Mouse (Mus musculus) T-helper 1 cell (primary cell): ENCODE data around the gene Mtx1.
"Not testable (repeated sequence)": the region's sequence is repeated elsewhere in the genome, so short reads cannot be mapped to it uniquely, and the experiment has no call there.

Experiments
- in situ Hi-C: fragments of 300-600 bp; cut with MboI, MseI; formaldehyde crosslinking; loops from one replicate; pipeline ENCODE4 v1.15.1; 2025; ENCODE audit warnings: high pct_unique_total_duplicates

The Mtx1 gene

DNA sequence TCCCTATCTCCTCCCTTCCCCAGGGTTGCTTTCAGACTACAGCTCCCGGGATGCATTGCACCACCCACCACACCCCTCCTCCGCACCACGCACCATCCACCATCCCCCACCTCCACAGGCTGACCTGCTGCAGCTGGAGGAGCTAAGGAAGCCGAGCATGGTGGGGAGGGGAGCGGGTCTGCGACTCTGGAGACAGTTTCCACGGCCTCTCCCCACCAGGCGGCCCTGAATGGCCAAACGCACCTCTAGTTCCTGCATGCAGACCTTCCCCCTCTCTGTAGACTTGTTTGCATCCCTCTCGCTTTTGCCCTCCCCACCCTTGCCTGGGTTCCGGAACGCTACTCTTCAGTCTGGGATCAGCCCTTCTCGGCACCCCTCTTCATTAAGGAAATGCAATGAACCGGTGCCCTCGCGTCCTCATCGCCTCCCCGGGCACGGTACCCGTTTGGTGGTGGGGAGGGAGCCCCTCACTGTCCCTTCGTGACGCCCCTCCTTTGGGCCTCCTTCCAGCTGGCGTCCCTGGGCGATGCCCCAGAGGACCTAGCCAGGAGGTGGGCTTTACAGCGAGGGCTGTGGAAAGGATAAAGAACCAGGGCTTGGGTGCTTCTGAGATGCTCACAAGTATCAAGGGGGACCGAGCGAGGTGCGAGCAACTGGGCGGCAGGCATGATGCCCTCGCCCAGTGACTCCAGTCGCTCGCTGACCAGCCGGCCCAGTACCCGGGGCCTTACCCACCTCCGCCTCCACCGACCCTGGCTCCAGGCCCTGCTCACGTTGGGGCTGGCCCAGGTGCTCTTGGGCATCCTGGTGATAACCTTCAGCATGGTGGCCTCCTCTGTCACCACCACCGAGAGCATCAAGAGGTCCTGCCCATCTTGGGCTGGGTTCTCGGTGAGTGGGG, 43.6 kb downstream of the Mtx1 start, which contains the start of gene Fam189b:
Fam189b (plus strand) TSS at position 86 of the 901 bp plus-strand sequence.
- in situ Hi-C loops, result no loop called here

DNA sequence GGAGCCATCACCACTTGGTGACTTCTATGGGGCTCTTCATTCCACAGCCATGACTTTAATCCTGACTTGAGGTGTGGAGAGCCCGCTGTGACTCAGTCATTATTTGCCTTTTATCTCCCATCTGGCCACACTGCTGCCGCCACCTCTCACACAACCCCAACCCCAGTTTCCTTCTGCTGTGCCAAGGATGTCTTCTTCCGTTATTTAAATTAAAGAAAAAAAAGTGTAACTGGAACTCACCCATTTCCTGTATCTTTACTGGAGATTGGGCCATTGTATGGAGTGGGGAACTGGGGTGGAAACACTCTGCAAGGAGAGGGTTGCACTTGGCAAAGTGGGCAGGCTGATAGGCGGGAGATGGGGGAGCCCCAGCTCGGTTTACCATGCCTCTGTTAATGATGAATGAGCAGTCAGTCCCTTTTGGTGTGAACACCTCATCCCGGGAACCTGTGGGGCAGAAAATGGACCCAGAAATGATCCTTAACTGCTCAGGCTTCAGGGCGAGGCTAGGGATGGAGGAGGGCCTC, 44.3 kb downstream of the Mtx1 start:
- in situ Hi-C loops, result no loop called here

DNA sequence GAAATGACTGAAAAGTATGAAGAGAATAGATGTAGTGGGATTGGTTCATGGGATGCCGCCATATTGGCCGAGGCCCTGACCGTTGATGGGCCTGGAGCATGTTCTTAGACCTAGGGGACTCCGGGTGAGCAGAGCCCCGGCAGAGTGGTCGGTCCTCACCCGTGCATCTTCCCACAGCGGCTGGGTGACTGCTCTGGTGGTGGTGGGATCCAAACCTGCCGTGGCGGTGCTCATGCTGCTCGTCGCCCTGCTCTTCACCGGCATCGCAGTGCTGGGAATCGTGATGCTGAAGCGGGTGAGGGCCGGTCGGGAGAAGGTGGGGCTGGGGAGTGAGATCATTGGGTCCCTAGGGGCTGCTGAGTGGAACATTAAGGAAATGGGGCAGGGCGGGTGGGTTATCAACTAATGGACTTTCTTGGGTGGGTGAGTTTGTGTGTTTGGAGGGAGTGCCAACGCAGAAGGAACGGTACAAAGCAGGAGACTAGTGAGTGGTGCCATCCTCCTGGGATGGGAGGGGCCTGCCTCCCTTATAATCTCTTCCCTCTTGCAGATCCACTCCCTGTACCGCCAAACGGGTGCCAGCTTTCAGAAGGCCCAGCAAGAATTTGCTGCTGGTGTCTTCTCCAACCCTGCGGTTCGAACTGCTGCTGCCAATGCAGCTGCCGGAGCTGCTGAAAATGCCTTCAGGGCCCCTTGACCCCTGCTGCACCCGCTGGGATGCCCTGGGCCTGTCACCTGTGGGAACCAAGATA, 45.0 kb downstream of the Mtx1 start:
- in situ Hi-C loops, result no loop called here

DNA sequence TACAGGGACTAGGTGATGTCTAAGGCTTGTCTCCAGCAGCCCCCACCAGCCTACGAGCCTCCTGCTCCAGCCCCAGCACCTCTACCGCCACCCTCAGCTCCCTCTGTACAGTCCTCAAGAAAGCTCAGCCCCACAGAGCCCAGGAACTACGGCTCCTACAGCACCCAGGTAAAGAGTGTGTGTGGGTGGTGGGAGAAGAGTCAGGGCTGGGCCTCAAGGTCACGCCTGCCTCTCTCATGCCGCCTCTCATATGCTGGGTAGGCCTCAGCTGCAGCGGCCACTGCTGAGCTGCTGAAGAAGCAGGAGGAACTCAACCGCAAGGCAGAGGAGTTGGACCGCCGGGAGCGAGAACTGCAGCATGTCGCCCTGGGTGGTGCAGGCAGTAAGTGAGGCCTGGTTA, 47.8 kb downstream of the Mtx1 start:
- in situ Hi-C loops, result loop anchor here (10.0 kb wide), 1 partner anchor 674 kb away; the partner anchor contains the start of gene Lmna

DNA sequence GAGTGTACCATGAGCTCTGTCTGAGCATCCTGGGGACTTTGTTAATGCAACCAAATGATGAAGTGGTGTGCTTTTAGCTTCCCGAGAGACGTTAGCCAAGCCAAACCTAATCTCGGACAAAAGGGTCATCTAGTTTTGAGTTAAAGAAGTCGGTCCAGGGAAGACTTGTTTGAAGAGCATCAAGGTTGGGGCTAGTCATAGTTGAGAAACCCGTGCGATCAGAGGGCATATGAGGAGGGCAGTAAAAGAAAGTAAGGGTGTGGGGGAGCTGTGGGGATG, 48.8 kb downstream of the Mtx1 start:
- in situ Hi-C loops, result loop anchor here (10.0 kb wide), 1 partner anchor 673 kb away; the partner anchor contains the start of gene Lmna

DNA sequence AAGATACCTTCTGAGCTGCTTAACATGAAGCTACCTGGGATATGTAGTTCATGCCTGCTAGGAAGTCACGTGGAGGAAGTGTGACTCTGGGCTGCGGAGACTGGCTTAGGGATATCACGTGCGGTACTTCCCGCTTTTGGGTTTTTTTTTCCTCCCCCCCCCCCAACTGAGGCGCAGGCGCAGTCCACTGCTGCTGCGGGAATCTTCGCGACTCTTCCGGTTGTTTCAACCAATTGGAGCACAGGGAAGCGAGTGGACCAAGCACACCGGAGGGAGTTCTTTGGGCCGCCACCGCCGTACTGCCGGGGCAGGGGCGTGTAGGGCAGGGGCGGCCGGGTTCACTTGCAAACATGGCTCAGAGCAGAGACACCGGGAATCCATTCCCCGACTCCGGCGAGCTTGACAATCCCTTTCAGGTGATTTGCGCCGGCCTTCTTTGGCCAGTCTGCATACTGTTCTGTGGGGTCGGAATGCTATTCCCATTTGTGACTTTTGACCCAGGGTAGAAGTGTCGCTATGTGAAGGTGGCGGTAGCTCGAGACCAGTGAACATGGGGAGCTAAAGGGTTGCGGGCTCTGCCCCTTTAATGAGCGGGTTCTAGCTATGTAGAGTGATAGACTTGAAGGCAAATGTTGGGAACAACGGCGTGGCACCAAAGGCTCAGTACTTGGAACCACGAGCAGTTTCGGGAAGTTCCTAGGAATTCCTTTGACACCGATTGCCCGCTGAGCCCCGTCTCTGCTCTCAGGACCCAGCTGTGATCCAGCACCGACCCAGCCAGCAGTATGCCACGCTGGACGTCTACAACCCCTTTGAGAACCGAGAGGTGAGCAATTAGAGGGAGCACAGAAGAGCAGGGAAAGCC, 49.4 kb downstream of the Mtx1 start, which contains the start of gene Scamp3:
Scamp3 (plus strand) TSS at position 232 of the 865 bp plus-strand sequence.
- in situ Hi-C loops, result loop anchor here (10.0 kb wide), 1 partner anchor 673 kb away; the partner anchor contains the start of gene Lmna

DNA sequence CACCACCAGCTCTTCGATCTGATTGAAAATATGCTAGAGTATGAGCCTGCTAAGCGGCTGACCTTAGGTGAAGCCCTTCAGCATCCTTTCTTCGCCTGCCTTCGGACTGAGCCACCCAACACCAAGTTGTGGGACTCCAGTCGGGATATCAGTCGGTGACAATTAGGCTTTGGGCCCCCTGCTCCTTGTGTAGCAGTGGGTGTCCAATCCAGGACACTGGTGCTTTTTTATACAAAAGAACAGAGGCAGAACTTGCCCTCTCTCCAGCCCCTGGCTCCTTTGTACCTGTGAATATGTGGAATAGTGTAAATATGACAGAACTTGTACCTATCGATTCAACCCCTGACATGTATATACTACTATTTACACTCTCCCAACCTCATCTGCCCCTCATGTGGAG, 50.5 kb downstream of the Mtx1 start:
- in situ Hi-C loops, result loop anchor here (10.0 kb wide), 1 partner anchor 672 kb away; the partner anchor contains the start of gene Lmna

DNA sequence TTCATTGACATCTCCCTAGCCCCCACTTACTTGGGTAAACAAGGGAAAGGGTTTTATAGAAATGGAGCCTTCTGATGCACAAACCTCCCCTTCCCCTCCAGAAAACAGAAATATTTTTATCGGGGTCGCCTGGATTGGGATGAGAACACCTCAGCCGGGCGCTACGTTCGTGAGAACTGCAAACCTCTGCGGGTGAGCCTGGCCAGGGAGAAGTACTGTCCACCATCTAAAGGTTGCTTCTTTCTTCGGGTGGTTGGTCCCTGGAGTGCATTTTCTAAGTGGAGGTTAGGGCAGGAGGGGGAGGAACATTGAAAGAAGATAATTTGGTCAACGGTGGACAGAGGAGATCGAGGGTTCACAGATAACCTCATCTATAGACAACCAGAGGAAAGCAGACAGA, 51.3 kb downstream of the Mtx1 start:
- in situ Hi-C loops, result loop anchor here (10.0 kb wide), 1 partner anchor 671 kb away; the partner anchor contains the start of gene Lmna

DNA sequence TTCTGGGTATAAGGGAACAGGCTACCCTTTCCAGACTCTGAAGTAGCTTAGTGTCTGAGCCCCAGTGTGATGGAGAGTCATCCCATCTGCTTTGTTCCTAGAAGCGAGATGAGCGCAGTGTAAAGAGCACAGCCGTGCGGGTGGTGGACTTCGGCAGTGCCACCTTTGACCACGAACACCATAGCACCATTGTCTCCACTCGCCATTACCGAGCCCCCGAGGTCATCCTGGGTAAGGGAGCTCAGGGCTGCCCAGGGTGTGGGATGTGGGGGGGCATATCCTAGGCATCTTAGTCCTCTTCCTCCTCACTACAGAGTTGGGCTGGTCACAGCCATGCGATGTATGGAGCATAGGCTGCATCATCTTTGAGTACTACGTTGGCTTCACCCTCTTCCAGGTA, 52.0 kb downstream of the Mtx1 start:
- in situ Hi-C loops, result loop anchor here (10.0 kb wide), 1 partner anchor 670 kb away; the partner anchor contains the start of gene Lmna

DNA sequence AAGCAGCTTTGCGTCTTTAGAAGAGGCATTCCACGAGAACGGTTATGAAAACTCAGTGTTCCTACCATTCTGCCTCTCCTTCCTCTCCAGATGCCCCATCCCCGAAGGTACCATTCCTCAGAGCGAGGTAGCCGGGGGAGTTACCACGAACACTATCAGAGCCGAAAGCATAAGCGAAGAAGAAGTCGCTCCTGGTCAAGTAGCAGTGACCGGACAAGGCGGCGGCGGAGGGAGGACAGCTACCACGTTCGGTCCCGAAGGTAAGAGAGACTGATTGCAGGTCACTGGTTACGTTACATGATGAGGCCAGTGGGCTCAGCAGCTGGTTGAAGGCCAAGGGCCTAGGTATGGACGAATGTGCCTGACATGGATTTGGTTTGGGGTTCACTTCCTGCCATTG, 59.9 kb downstream of the Mtx1 start:
- in situ Hi-C loops, result no loop called here

DNA sequence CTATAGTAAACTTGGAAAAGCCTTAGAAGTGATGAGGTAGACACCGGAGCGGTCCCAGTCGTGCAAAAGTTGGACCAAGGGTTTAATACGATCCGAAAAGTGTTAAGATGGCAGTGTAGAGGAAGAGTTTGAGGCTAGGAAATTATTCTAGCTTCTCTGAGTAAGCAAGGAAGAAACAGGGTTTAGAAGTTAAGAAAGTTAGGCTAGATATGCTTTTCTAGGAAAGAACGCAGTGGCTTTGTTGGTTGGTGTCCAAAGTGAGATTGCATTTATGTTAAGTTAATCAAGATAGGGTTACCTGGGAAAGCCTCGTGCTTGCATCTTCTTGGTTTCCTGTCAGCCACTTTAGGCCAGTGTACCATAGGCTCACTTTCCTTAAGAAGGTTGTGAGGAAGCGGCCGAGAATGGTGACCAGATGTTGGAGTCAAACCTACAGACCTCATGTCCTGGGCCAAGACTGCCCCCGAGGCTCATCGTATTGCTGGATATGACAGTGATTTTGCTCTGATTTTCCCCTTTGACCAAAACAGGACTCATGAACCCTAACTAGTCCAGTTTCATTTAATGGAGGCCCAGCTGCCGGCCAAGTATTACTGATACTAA, 61.5 kb downstream of the Mtx1 start:
- in situ Hi-C loops, result no loop called here

DNA sequence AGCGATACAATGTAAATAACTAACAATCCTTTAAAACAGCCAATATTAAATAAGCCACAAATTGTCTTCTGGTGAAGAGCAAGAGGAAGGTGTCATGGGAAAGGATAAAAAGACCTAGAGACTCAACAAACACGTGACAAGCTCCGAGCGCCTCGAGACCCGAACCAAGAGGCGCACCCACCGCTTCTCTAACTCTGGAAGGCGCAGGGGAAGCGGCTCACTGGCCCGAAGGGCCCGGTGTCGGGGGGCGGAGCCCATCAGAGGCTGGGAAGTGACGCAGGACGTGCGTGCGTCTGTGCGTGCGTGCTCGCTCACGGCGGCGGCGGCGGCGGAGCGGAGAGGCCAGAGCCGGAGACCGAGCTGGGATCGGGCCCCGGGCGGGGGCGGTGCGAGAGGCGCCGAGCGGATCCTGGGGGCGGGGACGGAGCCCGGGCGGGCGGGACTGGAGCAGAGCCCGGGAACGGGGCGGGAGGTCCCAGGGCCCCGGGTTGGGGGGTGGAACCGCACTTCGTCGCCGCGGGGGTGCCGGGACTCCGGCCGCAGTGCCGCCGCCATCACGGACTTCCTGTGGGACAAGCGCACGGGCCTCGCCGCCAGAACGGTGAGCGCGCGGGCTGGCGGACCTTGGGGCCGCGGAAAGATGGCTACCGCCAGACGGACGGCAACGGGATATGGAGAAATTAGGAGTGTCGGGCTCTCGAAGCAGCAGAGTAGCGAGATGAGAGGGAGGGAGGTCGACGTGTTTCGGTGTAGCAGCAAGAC, 62.2 kb downstream of the Mtx1 start, which contains the start of gene Clk2:
Clk2 (plus strand) TSS at position 290 of the 762 bp plus-strand sequence.
- in situ Hi-C loops, result no loop called here

DNA sequence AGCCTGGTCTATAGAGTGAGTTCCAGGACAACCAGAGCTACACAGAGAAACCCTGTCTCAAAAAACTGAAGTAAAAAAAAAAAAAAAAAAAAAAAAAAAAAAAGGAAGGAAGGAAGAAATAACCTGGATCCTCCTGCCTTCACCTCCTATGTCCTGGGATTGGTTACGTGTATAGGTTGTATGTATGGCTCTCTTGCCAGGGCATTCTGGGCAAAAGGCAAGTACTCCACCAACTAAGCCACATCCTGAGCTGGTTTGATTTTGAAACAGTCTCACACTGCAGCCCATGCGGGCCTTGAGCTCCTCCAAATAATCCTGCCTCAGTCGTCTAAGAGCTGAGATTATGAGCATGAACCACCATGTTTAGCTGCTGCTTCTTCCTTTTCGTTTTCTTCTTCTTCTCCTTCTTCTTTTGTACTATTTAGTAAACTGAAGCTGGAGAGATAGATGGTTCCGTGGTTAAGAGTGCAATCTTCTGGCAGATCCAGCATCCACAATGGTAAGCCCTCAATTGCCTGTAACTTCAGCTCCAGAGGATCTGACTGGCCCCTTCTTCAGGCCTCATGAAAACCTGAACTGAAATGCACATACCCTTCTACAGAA, 63.1 kb downstream of the Mtx1 start:
- in situ Hi-C loops, result no loop called here

DNA sequence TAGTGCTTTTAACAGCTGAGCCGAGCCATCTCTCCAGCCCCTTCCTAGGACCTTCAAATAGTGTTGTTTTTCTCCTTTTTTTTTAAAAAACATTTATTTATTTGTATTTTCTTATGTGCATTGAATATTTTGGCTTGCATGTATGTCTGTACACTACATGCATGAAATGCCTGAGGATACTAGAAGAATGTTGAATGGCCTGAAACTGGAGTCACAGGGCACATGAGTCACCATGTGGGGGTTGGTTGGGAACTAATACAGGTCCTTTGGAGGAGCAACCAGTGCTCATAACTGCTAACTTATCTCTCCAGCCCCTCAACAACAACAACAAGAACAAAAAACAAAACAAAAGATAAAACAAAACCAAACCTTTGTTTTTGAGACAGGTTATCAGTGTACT, 63.8 kb downstream of the Mtx1 start:
- in situ Hi-C loops, result no loop called here

DNA sequence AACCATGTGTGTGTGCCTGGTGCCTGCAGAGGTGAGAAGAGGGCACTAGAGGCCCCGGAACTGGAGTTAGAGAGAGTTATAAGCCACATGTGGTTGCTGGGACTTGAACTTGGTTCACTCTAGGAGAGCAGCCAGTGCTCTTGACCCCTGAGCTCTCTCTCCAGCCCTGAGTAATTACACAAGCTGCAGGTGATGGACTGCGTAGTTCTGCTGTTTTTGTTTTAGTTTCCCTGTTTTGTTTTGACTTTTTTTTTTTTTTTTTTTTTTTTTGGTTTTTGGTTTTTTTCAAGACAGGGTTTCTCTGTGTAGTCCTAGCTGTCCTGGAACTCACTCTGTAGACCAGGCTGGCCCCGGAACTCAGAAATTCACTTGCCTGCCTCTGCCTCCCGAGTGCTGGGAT, 65.1 kb downstream of the Mtx1 start:
- in situ Hi-C loops, result no loop called here

DNA sequence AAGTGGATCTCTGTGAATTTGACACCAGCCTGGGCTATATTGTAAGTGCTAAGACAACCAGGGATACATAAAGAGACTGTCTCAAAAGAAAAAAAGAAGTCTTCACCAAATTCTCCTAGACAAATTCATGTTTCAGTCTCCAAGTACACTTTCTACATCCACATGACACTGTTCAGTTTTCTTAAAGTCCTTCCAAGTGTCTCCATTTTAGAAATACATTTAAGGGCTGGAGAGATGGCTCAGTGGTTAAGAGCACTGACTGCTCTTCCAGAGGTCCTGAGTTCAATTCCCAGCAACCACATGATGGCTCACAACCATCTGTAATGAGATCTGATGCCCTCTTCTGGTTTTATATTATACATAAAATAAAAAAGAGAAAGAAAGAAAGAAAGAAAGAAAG, 65.7 kb downstream of the Mtx1 start:
- in situ Hi-C loops, result not testable (repeated sequence)

DNA sequence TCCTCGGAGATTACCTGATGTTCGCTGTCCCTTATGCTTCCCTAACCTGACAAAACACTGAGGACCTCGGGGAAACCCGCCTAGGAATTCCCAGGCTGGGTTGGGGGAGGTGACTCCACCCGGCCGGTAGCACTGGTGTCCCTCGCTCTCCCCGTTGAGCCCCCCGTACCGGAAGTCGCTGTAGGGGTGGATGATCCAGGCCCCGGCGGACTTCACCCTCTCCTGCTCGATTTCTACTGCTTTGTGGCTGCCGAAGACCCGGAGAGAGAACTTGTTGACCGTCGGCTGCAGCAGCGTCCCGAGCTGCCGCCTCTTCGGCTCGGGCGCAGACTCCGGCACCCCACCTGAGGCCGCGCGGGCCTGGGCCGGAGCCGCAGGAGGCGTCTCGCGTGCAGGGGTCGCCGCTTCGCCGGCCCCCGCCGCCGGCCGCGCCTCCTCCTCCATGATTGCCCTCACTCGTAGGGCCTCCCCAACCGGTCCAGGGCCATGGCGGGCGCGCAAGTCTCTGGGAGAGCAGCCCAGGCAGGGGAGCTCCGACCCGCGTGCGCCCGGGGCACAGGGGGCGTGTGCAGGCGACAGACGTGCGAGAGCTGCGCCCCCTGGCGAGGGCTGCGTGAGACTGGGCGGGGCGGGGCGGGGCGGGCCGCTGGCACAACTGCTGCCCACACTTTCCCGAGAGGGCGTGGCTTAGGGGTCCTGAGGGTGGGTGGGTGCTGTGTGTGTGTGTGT, 67.1 kb downstream of the Mtx1 start, which contains the start of gene Hcn3:
Hcn3 (minus strand) TSS at position 581 of the 729 bp plus-strand sequence.
- in situ Hi-C loops, result no loop called here

DNA sequence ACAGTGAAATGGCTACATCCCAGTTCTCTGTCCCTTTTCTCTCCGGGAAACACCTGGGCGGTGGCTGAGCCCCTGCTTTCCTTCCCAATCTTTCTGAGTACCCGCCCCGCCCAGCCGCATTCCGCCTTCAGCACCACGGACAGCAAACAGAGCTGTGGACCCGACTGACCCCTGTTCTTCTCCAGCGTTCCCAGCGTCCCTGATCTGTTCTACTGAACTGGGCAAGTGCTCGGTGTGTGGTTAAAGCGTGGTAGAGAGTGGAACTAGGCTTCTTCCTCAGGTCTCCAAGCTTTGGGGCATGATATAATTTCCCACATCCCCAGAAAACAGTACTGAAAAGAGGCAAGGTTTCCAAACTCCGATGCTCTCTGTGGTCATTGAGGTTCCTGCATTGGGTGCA, 67.7 kb downstream of the Mtx1 start:
- in situ Hi-C loops, result no loop called here
